Mouse (Mus musculus): ENCODE measurements around the gene Mast4.

DNA sequence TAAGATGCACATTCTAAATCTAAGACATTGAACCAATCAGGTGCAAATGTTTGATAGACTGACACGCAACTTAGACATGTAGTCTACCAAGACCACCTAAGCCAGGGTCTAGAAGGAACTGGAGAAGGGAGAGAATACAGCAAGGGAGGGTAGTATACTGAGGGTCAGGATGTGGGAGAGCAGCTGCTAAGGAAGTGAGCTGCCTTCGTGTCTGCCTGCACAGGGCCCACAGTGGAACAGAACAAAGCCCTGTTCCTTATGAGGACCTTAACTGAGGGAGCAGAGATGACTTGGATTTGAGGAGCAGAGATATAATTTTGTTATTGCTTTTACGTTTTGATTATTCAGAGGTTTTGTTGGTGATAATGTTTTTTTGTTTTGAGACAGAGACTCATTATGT lies 138.4 kb downstream of the Mast4 start:
- TF ChIP-seq POLR2A (IDR thresholded peaks at IDR 0.05; ENCODE audit: borderline replicate concordance, low read depth, low read length) (no peak), CTCF (IDR thresholded peaks at IDR 0.05; ENCODE audit: low read depth, low read length) (no peak)
